Mouse (Mus musculus) mouse trophoblast stem cell (cell line): Measurements from ENCODE around the gene BC051019.

Experiments
- in situ Hi-C, 2 experiments: fragments of 300-500 bp; cut with MseI, MboI; formaldehyde crosslinking; loops; 2 replicates in 1 of 2; 3 replicates in 1 of 2; pipeline ENCODE4 v1.15.1; 2025

The BC051019 gene

GRCm38 (mm10) chr7:109662626-109663025 lies 61.0 kb downstream of the BC051019 start:
- in situ Hi-C loops = no loop called here
